Mouse (Mus musculus) layer of hippocampus, postnatal 10 days (tissue): Measurements from ENCODE around the gene Mepe. TPM values are rescaled to one million over a fixed set of nuclear protein-coding genes. Genes with fewer than 3 reads are reported as not detected.

Experiments used
- DNase-seq, 2 experiments: peaks; one replicate each; pipeline ENCODE4 v3.0.0; 2021; ENCODE audit warnings: low spot score in 2 of 2
- microRNA-seq, 2 experiments: library from miRNA; unstranded; fragments of <30 nt; microRNA quantifications; one replicate each; pipeline ENCODE4 v1.2.0; 2021
- total RNA-seq, 2 experiments: library from RNA; stranded (reverse); gene quantifications; 2 replicates each; pipeline ENCODE4 v1.2.3; 2021

The Mepe gene
- total RNA-seq, 2 experiments from 2014 or later: not detected

- DNase-seq: no peak
Observed at GRCm38 (mm10) chr5:104351874-104352273, 26.7 kb downstream of the Mepe start.

- no peak for DNase-seq
Observed at GRCm38 (mm10) chr5:104357575-104357974, 32.4 kb downstream of the Mepe start.

GRCm38 (mm10) chr5:104358592-104358991, 33.5 kb downstream of the Mepe start:
- no peak for DNase-seq

- no peak for DNase-seq
Observed at GRCm38 (mm10) chr5:104359257-104359656, 34.1 kb downstream of the Mepe start.

- peak; percentile 10 to 30 for DNase-seq
Observed at GRCm38 (mm10) chr5:104370580-104370979, 45.5 kb downstream of the Mepe start.

- DNase-seq: no peak
Observed at GRCm38 (mm10) chr5:104371284-104371683, 46.2 kb downstream of the Mepe start.

- DNase-seq: no peak
Observed at GRCm38 (mm10) chr5:104373648-104374307, 48.6 kb downstream of the Mepe start.

- DNase-seq: no peak
Observed at GRCm38 (mm10) chr5:104374308-104374660, 49.2 kb downstream of the Mepe start.

- no peak for DNase-seq
Observed at GRCm38 (mm10) chr5:104375132-104375531, 50.0 kb downstream of the Mepe start.

- no peak for DNase-seq
Observed at GRCm38 (mm10) chr5:104376890-104377289, 51.8 kb downstream of the Mepe start.

GRCm38 (mm10) chr5:104380574-104380973, 55.4 kb downstream of the Mepe start:
- no peak for DNase-seq

GRCm38 (mm10) chr5:104381671-104382070, 56.5 kb downstream of the Mepe start:
- DNase-seq: no peak

- no peak for DNase-seq
Observed at GRCm38 (mm10) chr5:104384540-104384939, 59.4 kb downstream of the Mepe start.

GRCm38 (mm10) chr5:104385521-104385920, 60.4 kb downstream of the Mepe start:
- no peak for DNase-seq

- DNase-seq: no peak
Observed at GRCm38 (mm10) chr5:104386908-104387307, 61.8 kb downstream of the Mepe start.

Small RNA genes lying within 50 kb of the gene (microRNA-seq; reads per million reads assigned to microRNA genes)
- gene Gm23616: 0 reads per million in 2 experiments

Other genes with a start within 250 kb of the Mepe start
- not detected for gene Gm17660, start 247.7 kb upstream of the Mepe start, total RNA-seq
- gene Sparcl1, start 211.6 kb upstream of the Mepe start, total RNA-seq: 1,000 to 10,000 TPM; 1,050 to 1,141 TPM
- gene Dspp, start 154.6 kb upstream of the Mepe start, total RNA-seq: not detected
- 1 to 10 TPM in 1 of 2 experiments, under 1 TPM in 1; 0.55 to 1.4 TPM for gene Dmp1, start 122.7 kb upstream of the Mepe start, total RNA-seq
- gene Ibsp, start 26.2 kb upstream of the Mepe start, total RNA-seq: under 1 TPM; 0.58 to 0.73 TPM
- 1 to 10 TPM; 3.3 to 3.5 TPM for gene Spp1, start 109.8 kb downstream of the Mepe start, total RNA-seq
- gene Pkd2, start 134.1 kb downstream of the Mepe start, total RNA-seq: 10 to 100 TPM; 29.8 to 32.3 TPM
- gene BC005561, start 183.0 kb downstream of the Mepe start, total RNA-seq: 10 to 100 TPM; 13.2 to 14.9 TPM